Mouse (Mus musculus) intestine, embryonic 16.5 days (tissue): ENCODE results near the gene Cemip2. TPM values are rescaled to one million over a fixed set of nuclear protein-coding genes. Genes with fewer than 3 reads are reported as not detected.

Source experiments
- ATAC-seq: fragments of 200-750 bp; cut with Nextera tagmentation; 2 replicates; pipeline ENCODE4 v1.8.0; 2017; ENCODE audit warnings: moderate TSS enrichment, moderate library complexity
- H3K27ac ChIP-seq: fragments of 300-500 bp; sonication (generic); 2 replicates; pipeline ENCODE4 v1.5.1; 2014; ENCODE audit warnings: mild to moderate bottlenecking, low read length
- H3K27me3 ChIP-seq: fragments of 300-500 bp; sonication (generic); replicated peaks from 2 replicates; pipeline ENCODE4 v1.6.1; 2014; ENCODE audit warnings: low read length, control low read depth, mixed read lengths; ENCODE audit not compliant: control insufficient read depth, insufficient read depth
- H3K36me3 ChIP-seq: fragments of 300-500 bp; sonication (generic); 2 replicates; pipeline ENCODE4 v1.6.1; 2014; ENCODE audit warnings: low read length, control low read depth; ENCODE audit not compliant: control insufficient read depth, insufficient read depth
- H3K4me1 ChIP-seq: fragments of 300-500 bp; sonication (generic); 2 replicates; pipeline ENCODE4 v1.6.1; 2014; ENCODE audit warnings: low read length, control low read depth, mixed read lengths; ENCODE audit not compliant: control insufficient read depth, insufficient read depth
- H3K4me2 ChIP-seq: fragments of 300-500 bp; sonication (generic); 2 replicates; pipeline ENCODE4 v1.6.1; 2014; ENCODE audit warnings: low read depth, low read length, control low read depth
- H3K4me3 ChIP-seq: fragments of 300-500 bp; sonication (generic); 2 replicates; pipeline ENCODE4 v1.5.1; 2014; ENCODE audit warnings: mild to moderate bottlenecking, low read length
- H3K9ac ChIP-seq: fragments of 300-500 bp; sonication (generic); 2 replicates; pipeline ENCODE4 v1.6.1; 2014; ENCODE audit warnings: low read depth, low read length
- H3K9me3 ChIP-seq: fragments of 300-500 bp; sonication (generic); 2 replicates; pipeline ENCODE4 v1.6.1; 2016; ENCODE audit warnings: low read length, control low read depth; ENCODE audit not compliant: control insufficient read depth
- WGBS: fragments of 180-500 bp; shearing (Covaris S2); extraction: QIAGEN DNeasy Blood & Tissue Kit; methylation state at CpG from one replicate; pipeline ENCODE4 v1.1.7; 2014; 5-methylcytosine and 5-hydroxymethylcytosine counted together
- polyA plus RNA-seq: library from polyadenylated mRNA; unstranded; fragments of >200 nt; fragmentation: Nextera tagmentation; extraction: Ambion mirVana; gene quantifications from 2 replicates; pipeline ENCODE4 v1.2.1, GENCODE M21; 2015

Gene Cemip2
- polyA plus RNA-seq, 1 experiment from 2014 or later, result 7.3 TPM

- H3K9ac ChIP-seq, result no peak overlapping the region
- no peaks in the 10 kb centered on the region for H3K36me3 ChIP-seq
- H3K27me3 ChIP-seq, result no peaks in the 10 kb centered on the region
- H3K27ac ChIP-seq, result no peak overlapping the region
- H3K4me2 ChIP-seq, result no peak overlapping the region
- H3K9me3 ChIP-seq, result no peaks in the 10 kb centered on the region
- 37% methylated on average over 3 of the region's 3 CpGs for WGBS
- no peak for ATAC-seq
- peaks cover 9% of the 10 kb centered on the region for H3K4me1 ChIP-seq
- H3K4me3 ChIP-seq, result no peak overlapping the region
Measured at GRCm38 (mm10) chr19:21785132-21785528, 7.0 kb downstream of the Cemip2 start.

GRCm38 (mm10) chr19:21787004-21787480, 8.9 kb downstream of the Cemip2 start:
- Histone ChIP-seq H3K4me3 (no peak overlapping the region), H3K4me2 (no peak overlapping the region), H3K27me3 (no peaks in the 10 kb centered on the region), H3K9ac (no peak overlapping the region), H3K9me3 (no peaks in the 10 kb centered on the region), H3K4me1 (peaks cover 9% of the 10 kb centered on the region; the same call in 1 of the 2 replicates), H3K27ac (no peak overlapping the region), H3K36me3 (no peaks in the 10 kb centered on the region)
- no peak for ATAC-seq
- WGBS, result 76% methylated on average over 6 of the region's 6 CpGs

GRCm38 (mm10) chr19:21788999-21789398, 10.9 kb downstream of the Cemip2 start:
- 48% methylated on average over 8 of the region's 8 CpGs for WGBS
- Histone ChIP-seq H3K4me2 (no peak overlapping the region), H3K27ac (no peak overlapping the region), H3K9me3 (no peaks in the 10 kb centered on the region), H3K4me3 (no peak overlapping the region), H3K9ac (no peak overlapping the region), H3K4me1 (peaks cover 6% of the 10 kb centered on the region; the same call in 1 of the 2 replicates), H3K27me3 (no peaks in the 10 kb centered on the region), H3K36me3 (no peaks in the 10 kb centered on the region)
- no peak for ATAC-seq

- WGBS, result 62% methylated on average over 6 of the region's 6 CpGs
- H3K4me2 ChIP-seq, result no peak overlapping the region
- no peak overlapping the region for H3K27ac ChIP-seq
- no peak for ATAC-seq
- no peak overlapping the region for H3K9ac ChIP-seq
- no peaks in the 10 kb centered on the region for H3K9me3 ChIP-seq
- H3K4me1 ChIP-seq, result peaks cover 2% of the 10 kb centered on the region; the same call in 1 of the 2 replicates
- H3K4me3 ChIP-seq, result no peak overlapping the region
- no peaks in the 10 kb centered on the region for H3K36me3 ChIP-seq
- H3K27me3 ChIP-seq, result no peaks in the 10 kb centered on the region
Measured at GRCm38 (mm10) chr19:21789676-21790075, 11.5 kb downstream of the Cemip2 start.

GRCm38 (mm10) chr19:21791386-21791785, 13.2 kb downstream of the Cemip2 start:
- Histone ChIP-seq H3K4me2 (no peak overlapping the region), H3K27me3 (no peaks in the 10 kb centered on the region), H3K27ac (no peak overlapping the region), H3K9ac (no peak overlapping the region), H3K4me1 (no peaks in the 10 kb centered on the region; the same call in 1 of the 2 replicates), H3K9me3 (no peaks in the 10 kb centered on the region), H3K4me3 (no peak overlapping the region), H3K36me3 (no peaks in the 10 kb centered on the region)
- WGBS, result 79% methylated on average over 3 of the region's 3 CpGs
- ATAC-seq, result no peak

GRCm38 (mm10) chr19:21791826-21792225, 13.7 kb downstream of the Cemip2 start:
- Histone ChIP-seq H3K4me3 (no peak overlapping the region), H3K4me1 (no peaks in the 10 kb centered on the region; the same call in 1 of the 2 replicates), H3K27me3 (no peaks in the 10 kb centered on the region), H3K36me3 (no peaks in the 10 kb centered on the region), H3K9me3 (no peaks in the 10 kb centered on the region), H3K9ac (no peak overlapping the region), H3K4me2 (no peak overlapping the region), H3K27ac (no peak overlapping the region)
- ATAC-seq, result no peak
- WGBS, result 90% methylated on average over 4 of the region's 4 CpGs

- 94% methylated on average over 26 of the region's 26 CpGs for WGBS
Measured at GRCm38 (mm10) chr19:21792587-21793175, 14.5 kb downstream of the Cemip2 start.

GRCm38 (mm10) chr19:21794569-21794968, 16.4 kb downstream of the Cemip2 start:
- Histone ChIP-seq H3K9ac (no peak overlapping the region), H3K4me2 (no peak overlapping the region), H3K4me3 (no peak overlapping the region), H3K27ac (no peak overlapping the region), H3K4me1 (no peaks in the 10 kb centered on the region), H3K9me3 (no peaks in the 10 kb centered on the region), H3K27me3 (no peaks in the 10 kb centered on the region), H3K36me3 (peaks cover 3% of the 10 kb centered on the region; the same call in 1 of the 2 replicates)
- WGBS, result 95% methylated on average over 3 of the region's 3 CpGs
- no peak for ATAC-seq

More at GRCm38 (mm10) chr19:21792587-21793175, 14.5 kb downstream of the Cemip2 start:
- ATAC-seq, result no peak
- H3K9ac ChIP-seq, result no peak overlapping the region
- no peaks in the 10 kb centered on the region for H3K27me3 ChIP-seq
- no peak overlapping the region for H3K27ac ChIP-seq
- H3K4me2 ChIP-seq, result no peak overlapping the region
- H3K36me3 ChIP-seq, result peaks cover 3% of the 10 kb centered on the region; the same call in 1 of the 2 replicates
- H3K9me3 ChIP-seq, result no peaks in the 10 kb centered on the region
- H3K4me3 ChIP-seq, result no peak overlapping the region
- no peaks in the 10 kb centered on the region for H3K4me1 ChIP-seq

- no peak for ATAC-seq
- no peak overlapping the region for H3K4me2 ChIP-seq
- no peak overlapping the region for H3K27ac ChIP-seq
- 88% methylated on average over 5 of the region's 5 CpGs for WGBS
- H3K36me3 ChIP-seq, result peaks cover 3% of the 10 kb centered on the region; the same call in 1 of the 2 replicates
- H3K27me3 ChIP-seq, result no peaks in the 10 kb centered on the region
- H3K9ac ChIP-seq, result no peak overlapping the region
- H3K4me3 ChIP-seq, result no peak overlapping the region
- no peaks in the 10 kb centered on the region for H3K9me3 ChIP-seq
- H3K4me1 ChIP-seq, result peaks cover 4% of the 10 kb centered on the region; the same call in 1 of the 2 replicates
Measured at GRCm38 (mm10) chr19:21796333-21796732, 18.2 kb downstream of the Cemip2 start.
